Mouse (Mus musculus): ENCODE results near the gene Tmem141. TPM values are rescaled to one million over a fixed set of nuclear protein-coding genes. Genes with fewer than 3 reads are reported as not detected.
A peak's percentile ranks its signal among the peaks of the same experiment; 100 is the strongest.

Gene Tmem141
- 28.8 and 36.9 TPM in 2 replicates for total RNA-seq (2021)
- long read RNA-seq, transcript Tmem141-206 (4 exons, 975 nt), result minor isoform, 5 of 35 reads
- long read RNA-seq, transcript Tmem141-205 (5 exons, 795 nt), result major isoform, 12 of 35 reads
- long read RNA-seq, partial matches to known transcripts, result 3 of 35 reads
- long read RNA-seq, other reads (novel, unspliced or antisense), result 12 of 35 reads

DNA sequence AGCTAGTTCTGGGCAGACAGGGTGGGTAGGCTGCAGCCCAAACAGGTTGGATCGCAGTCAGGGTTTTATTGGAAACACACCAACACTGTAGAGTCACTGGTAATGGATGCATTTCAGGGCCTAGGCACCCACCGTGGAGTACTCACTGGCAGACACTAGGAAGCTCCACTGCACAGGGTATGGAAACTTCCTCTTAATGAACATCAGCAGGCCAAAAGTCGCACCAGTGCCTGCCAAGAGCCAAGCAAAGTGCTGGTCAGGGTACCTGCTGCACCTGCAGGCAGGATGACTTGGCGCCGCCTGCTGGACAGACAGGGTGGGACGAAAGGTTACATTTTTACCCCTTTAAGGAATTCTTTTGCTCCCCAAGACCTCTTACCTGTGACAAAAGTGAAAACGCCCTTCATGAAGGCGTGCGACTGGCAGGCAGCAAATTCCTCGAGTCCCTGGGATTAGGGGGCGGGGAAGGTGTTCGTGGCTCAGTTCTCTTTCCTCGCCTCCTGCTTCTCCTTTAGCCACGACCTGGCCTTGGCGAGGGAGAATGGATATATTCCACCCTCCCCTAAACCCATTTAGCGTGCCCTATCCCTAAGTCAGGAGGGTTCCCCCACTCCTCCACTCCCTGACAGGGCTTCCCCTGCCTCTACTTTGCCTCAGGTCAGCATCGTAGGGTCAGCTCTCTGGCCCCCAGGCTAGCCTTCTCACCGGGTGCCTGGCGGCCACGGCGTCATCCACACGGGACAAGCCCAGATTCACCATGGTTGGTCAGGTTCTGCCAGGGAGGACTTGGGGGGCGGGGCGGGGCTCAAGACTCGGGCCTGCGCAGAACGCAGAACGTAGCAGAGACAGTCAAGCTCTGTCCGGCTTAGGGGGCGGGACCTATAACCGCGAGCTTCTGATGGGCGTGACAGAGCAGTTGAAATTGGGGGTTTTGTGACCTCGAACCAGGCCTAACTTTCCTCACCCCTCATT is at the start of gene Tmem141:
Gene Tmem141 (minus strand): TSS at position 777 of the 972 bp plus-strand sequence.
- peak; percentile 94 for DNase-seq

DNA sequence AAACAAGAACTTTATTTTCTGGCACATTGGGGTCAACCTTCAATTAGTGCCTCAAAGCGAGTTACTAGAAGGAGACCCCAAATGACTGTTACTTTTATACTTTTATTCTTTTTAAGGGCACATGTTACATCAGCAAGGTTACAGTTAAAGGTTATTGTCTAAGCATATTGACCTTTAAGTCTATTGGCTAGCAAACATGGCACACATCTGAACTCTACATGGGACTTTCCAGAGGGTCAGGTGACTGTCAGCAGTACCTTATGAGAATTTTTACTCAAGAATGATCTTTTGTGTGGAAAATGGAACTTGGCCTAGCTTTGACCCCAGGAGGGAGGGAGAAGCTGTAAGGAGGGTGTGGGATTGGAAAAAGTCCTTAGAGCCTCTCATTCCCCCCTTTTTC is 44.7 kb upstream of the Tmem141 start:
- DNase-seq, result no peak

DNA sequence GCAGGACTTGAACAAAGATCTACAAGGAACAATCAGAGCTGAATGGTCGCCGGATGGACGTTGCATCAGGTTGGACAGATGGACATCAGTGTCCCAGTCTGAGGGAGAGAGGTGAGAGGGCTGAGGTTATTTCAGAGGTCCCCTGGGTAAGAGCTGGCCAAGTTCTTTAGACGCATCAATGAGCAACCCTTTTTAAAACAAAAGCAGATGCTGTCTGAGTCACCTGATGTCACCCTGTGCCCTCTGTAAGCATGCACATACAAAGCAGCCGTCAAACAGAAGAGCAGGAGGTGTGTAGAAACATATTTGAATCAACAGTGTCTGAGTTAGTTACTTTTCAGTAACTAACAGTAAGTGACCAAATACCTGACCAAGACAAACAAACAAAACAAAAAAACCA is 42.3 kb upstream of the Tmem141 start:
- no peak for DNase-seq

DNA sequence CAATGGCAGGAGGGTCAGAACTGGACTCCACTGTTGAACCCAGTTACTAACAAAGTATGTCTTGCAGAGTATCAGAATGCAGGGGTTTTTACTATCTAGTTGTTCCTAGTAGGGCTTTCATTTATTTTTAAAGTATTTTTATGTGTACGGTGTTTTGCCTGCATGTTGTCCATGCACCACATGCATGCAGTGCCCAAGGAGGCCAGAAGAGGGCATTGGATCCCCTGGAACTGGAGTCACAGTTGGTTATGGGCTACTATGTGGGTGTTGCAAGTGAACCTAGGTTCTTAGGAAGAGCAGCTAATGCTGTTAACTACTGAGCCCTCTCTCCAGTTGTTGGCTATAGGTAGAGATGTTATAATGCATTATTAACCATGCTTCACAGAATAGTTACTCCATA is 41.7 kb upstream of the Tmem141 start:
- DNase-seq, result peak; percentile 79

DNA sequence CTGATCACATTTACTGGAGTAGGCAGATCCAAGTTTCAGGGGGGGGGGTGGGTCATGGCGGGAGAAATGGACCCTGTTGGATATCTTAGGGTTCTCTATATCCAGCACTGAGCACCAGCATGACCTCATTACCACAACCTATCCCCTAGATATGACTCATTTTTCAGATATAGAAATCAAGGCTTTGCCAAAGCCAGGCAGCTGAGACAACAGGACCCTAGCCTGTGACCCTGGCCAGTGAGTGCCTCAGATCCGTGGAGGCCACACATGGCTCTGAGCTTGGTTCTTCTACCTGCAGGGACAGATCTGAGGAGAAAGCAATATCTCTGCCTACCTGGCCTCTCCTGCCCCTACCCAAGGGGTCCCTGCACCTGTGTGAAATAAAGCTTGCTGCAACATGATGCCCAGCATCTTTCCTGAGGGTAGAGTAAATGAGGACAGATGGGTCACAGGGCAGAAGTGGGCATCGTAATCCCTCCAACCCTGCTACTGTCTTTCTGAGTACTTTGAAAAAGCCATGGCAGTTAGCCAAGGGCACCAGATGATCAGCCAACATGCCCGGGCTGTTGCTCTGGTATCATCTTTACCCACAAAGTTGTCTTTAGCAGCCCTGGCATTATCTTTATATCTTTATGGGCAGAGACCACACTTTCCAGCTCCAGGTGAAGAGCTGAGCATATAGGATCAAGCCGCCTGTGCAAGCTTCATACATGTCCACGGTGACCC is 39.6 kb upstream of the Tmem141 start:
- DNase-seq, result peak; percentile 14

DNA sequence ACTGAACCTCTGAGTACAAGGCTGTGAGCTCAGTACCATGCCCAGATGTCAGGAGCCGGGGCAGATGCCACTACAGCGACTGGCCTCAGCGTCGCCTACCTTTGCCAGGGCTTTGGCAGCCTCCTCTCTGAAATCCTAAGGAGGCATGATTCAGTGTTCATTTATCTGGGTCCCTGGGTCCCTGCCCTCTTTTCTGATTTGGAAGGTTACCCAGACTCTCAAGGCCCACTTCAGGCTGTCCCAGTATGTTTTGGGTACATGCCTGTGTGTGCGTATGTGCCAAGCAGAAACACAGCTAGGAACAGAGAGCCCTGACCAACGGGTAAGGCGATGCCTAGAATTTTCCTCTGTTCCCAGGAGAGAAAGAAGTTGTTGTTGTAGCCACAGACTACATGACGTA is 38.5 kb upstream of the Tmem141 start:
- no peak for DNase-seq

DNA sequence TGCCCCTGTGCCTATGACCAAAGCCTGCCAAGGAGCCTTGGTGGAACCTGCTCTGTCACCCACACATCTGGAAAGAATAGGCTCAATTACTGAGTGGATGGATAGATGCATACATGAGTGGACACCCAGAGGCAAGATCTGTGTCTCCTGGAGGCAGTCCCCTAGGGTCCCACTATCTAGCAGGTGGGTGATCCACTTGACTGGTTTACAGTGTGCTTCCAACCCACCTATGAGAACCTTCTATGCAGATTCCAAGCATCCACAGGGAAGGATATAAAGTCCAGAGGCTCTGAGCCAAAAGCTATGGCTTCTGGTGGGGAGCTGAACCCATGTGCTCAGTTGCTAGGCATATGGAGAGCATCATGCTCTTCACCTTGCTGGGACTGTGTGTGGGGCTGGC is 35.8 kb upstream of the Tmem141 start, which contains the start of gene Lcn5:
Gene Lcn5 (plus strand): TSS at position 301 of the 400 bp plus-strand sequence.
- DNase-seq, result no peak

- peak; percentile 32 for DNase-seq
These were observed 35.4 kb upstream of the Tmem141 start for GRCm38 (mm10) chr2:25657246-25657645.

GRCm38 (mm10) chr2:25656691-25657090 is 34.9 kb upstream of the Tmem141 start:
- DNase-seq, result no peak

- DNase-seq, result no peak
These were observed 32.7 kb upstream of the Tmem141 start for GRCm38 (mm10) chr2:25654502-25654901.

GRCm38 (mm10) chr2:25652902-25653301 is 31.1 kb upstream of the Tmem141 start, which contains the start of gene Lcn8:
Lcn8 (plus strand) TSS chr2:25653120.
- no peak for DNase-seq

- DNase-seq, result peak; percentile 63
These were observed 18.1 kb upstream of the Tmem141 start for GRCm38 (mm10) chr2:25639890-25640289.

GRCm38 (mm10) chr2:25634046-25634445 is 12.2 kb upstream of the Tmem141 start:
- DNase-seq, result no peak

GRCm38 (mm10) chr2:25633616-25634015 is 11.8 kb upstream of the Tmem141 start:
- DNase-seq, result peak; percentile 23

- DNase-seq, result no peak
These were observed 6.9 kb upstream of the Tmem141 start for GRCm38 (mm10) chr2:25628738-25629137.

DNA sequence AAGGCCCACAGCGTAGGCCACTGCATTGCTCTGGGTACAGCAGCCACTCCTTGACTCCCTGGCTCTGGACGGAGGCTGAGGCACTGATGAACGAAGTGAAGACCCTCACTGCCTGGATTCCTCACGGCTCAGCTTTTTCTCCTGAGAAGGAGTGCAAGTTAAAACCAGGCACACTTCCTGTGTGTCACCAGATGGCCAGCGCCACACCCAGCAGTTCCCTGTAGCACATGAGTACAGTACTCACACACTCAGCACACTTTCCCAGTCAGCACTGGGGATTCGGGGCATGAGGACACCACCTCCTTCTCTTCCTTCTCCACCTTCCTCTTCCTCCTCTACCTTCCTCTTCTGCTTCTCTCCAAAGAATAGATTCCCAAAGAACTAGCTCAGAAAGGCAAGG is 6.0 kb upstream of the Tmem141 start, which contains the start of gene Fcna:
Gene Fcna (minus strand): TSS at position 220 of the 400 bp plus-strand sequence.
- DNase-seq, result no peak

GRCm38 (mm10) chr2:25625986-25626385 is 4.2 kb upstream of the Tmem141 start:
- DNase-seq, result no peak

GRCm38 (mm10) chr2:25620852-25621228 is 965 bp downstream of the Tmem141 start:
- DNase-seq, result no peak

- DNase-seq, result no peak
These were observed 1.4 kb downstream of the Tmem141 start for GRCm38 (mm10) chr2:25620386-25620785.

DNA sequence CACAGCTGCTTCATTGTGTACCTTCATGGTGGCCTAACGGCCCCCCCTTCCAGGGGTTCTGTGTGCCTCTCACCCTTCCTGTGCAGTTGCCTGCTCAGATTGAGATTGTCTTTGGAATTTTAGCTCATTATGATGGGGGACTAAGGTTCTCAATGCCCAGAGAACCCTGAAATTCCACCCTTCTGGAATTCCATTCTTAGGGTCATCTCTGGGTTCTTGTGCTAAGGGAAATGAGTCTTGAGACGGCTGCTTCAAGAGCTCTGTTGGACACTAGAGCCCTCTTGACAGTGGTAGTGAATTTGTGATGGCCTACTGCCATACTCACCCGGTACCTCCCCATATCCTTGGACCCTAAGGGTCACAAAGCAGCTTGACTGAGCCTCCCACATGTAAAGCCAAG is 4.2 kb downstream of the Tmem141 start, which contains the start of gene Ccdc183:
Gene Ccdc183 (minus strand): TSS at position 101 of the 400 bp plus-strand sequence.
- no peak for DNase-seq

DNA sequence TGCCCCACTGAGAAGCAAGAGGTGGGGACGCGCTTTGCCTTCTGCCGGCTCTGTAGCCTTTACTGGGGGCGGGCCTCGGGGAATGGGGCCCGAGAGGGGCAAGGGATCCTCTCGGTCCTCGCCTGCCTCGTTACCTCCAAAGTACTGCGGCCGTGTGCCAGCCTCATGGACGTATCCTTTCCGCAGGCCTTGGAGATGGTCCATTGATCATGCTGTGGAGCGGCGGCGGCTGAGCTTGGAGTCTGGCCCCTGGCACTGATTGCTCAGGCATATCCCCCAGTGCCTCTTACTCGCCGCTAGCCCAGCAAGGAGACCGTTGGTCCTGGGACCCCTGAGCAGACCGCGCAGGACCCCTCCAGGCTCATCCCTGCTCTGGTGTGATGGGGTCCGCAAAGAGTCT is 5.4 kb downstream of the Tmem141 start:
- DNase-seq, result no peak

GRCm38 (mm10) chr2:25608671-25609070 is 13.1 kb downstream of the Tmem141 start:
- no peak for DNase-seq

All from adrenal gland, postnatal 25 days (tissue).